Mouse (Mus musculus) liver, adult 2 months (tissue): ENCODE data around the gene Pde4a.

ENCODE experiments used
- CTCF ChIP-seq: fragments of 200-500 bp; IDR thresholded peaks from 2 replicates; pipeline ENCODE4 v1.5.1; 2011; ENCODE audit warnings: low read depth, low read length, control low read depth
- POLR2A ChIP-seq: fragments of 200-500 bp; IDR thresholded peaks from 2 replicates; pipeline ENCODE4 v1.6.1; 2011; ENCODE audit warnings: low read length, control low read depth; ENCODE audit not compliant: insufficient read depth; ENCODE audit errors: extremely low read depth

- TF ChIP-seq CTCF (peak; percentile 57), POLR2A (no peak)
Observed at GRCm38 (mm10) chr9:21237368-21238003, 72.0 kb downstream of the Pde4a start.
